Mouse (Mus musculus) CH12.LX (cell line): ENCODE data around the gene Arhgap25.

Experiments used
- BHLHE40 ChIP-seq: IDR thresholded peaks from 2 replicates; pipeline ENCODE4 v1.6.1; 2011; ENCODE audit warnings: mild to moderate bottlenecking, low read depth, low read length, improper control_type of control experiment
- CTCF ChIP-seq, 2 experiments: IDR thresholded peaks in 1 of 2; conservative IDR thresholded peaks in 1 of 2; 2 replicates each; pipeline ENCODE4 v1.5.1; 2011 to 2012; ENCODE audit warnings: low read depth in 2 of 2, low read length in 2 of 2, improper control_type of control experiment in 1 of 2, inconsistent platforms in 1 of 2, mild to moderate bottlenecking in 1 of 2, moderate library complexity in 1 of 2
- GABPA ChIP-seq: IDR thresholded peaks from 2 replicates; pipeline ENCODE4 v1.6.1; 2012; ENCODE audit warnings: low read depth, low read length, improper control_type of control experiment, inconsistent platforms; ENCODE audit not compliant: insufficient replicate concordance
- HCFC1 ChIP-seq: IDR thresholded peaks from 2 replicates; pipeline ENCODE4 v1.6.1; 2012; ENCODE audit warnings: low read depth, mild to moderate bottlenecking, inconsistent platforms, low read length, improper control_type of control experiment
- KAT2A ChIP-seq: IDR thresholded peaks from 2 replicates; pipeline ENCODE4 v1.6.1; 2012; ENCODE audit warnings: low read length, improper control_type of control experiment, inconsistent platforms; ENCODE audit not compliant: insufficient replicate concordance
- MAX ChIP-seq: IDR thresholded peaks from 2 replicates; pipeline ENCODE4 v1.6.1; 2011; ENCODE audit warnings: low read length, improper control_type of control experiment
- MAZ ChIP-seq: IDR thresholded peaks from 2 replicates; pipeline ENCODE4 v1.6.1; 2012; ENCODE audit warnings: low read depth, mild to moderate bottlenecking, inconsistent platforms, low read length, improper control_type of control experiment, moderate library complexity
- MEF2A ChIP-seq: IDR thresholded peaks from 2 replicates; pipeline ENCODE4 v1.6.1; 2014; ENCODE audit warnings: low read depth, mild to moderate bottlenecking, inconsistent platforms, low read length, improper control_type of control experiment, borderline replicate concordance
- NRF1 ChIP-seq: IDR thresholded peaks from 2 replicates; pipeline ENCODE4 v1.6.1; 2014; ENCODE audit warnings: low read depth, mild to moderate bottlenecking, inconsistent platforms, low read length, improper control_type of control experiment, moderate library complexity
- TBP ChIP-seq: conservative IDR thresholded peaks from 2 replicates; pipeline ENCODE4 v1.6.1; 2011; ENCODE audit warnings: low read depth, low read length, improper control_type of control experiment
- TCF12 ChIP-seq: IDR thresholded peaks from 2 replicates; pipeline ENCODE4 v1.6.1; 2014; ENCODE audit warnings: low read depth, mild to moderate bottlenecking, inconsistent platforms, low read length, improper control_type of control experiment
- USF1 ChIP-seq: IDR thresholded peaks from 2 replicates; pipeline ENCODE4 v1.6.1; 2014; ENCODE audit warnings: low read depth, mild to moderate bottlenecking, inconsistent platforms, low read length, improper control_type of control experiment
- ZC3H11A ChIP-seq: IDR thresholded peaks from 2 replicates; pipeline ENCODE4 v1.6.1; 2012; ENCODE audit warnings: low read depth, mild to moderate bottlenecking, inconsistent platforms, low read length, improper control_type of control experiment
- ZNF384 ChIP-seq: IDR thresholded peaks from 2 replicates; pipeline ENCODE4 v1.6.1; 2012; ENCODE audit warnings: low read depth, low read length, improper control_type of control experiment, inconsistent platforms

DNA sequence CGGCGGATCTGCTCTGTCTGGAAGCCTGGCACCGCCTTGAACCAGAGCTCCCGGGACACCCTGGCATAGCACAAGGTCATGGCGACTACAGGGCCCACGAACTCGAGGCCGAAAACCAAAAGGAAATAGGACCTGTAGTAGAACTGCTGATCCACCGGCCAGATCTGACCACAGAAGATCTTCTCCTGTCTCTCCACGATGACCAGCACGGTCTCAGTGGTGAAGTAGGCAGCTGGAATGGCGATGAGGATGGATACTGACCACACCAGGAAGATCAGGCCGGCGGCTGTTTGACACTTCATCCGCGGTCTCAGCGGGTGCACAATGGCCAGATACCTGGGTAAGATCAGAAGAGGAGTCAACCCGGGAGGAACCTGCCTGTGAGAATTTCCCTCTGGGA, 48.5 kb upstream of the Arhgap25 start:
- TF ChIP-seq CTCF (conservative IDR thresholded peaks at IDR 0.05 in 1 of 2, IDR thresholded peaks at IDR 0.05 in 1 of 2; ENCODE audit: low read depth in 2 of 2, low read length in 2 of 2): no peak
- TF ChIP-seq MAZ: no peak
- TF ChIP-seq ZC3H11A: no peak
- TF ChIP-seq USF1: no peak
- TF ChIP-seq ZNF384: no peak
- no peak for TF ChIP-seq TCF12
- no peak for TF ChIP-seq TBP
- no peak for TF ChIP-seq BHLHE40
- TF ChIP-seq GABPA: no peak
- TF ChIP-seq NRF1: no peak
- TF ChIP-seq MAX: no peak
- TF ChIP-seq KAT2A: no peak
- TF ChIP-seq MEF2A: no peak
- no peak for TF ChIP-seq HCFC1
